Mouse (Mus musculus): ENCODE results near the gene Dnajc5. TPM values are rescaled to one million over a fixed set of nuclear protein-coding genes. Genes with fewer than 3 reads are reported as not detected.

The Dnajc5 gene
- polyA plus RNA-seq, 1 experiment from 2014 or later, result 91.9 TPM

DNA sequence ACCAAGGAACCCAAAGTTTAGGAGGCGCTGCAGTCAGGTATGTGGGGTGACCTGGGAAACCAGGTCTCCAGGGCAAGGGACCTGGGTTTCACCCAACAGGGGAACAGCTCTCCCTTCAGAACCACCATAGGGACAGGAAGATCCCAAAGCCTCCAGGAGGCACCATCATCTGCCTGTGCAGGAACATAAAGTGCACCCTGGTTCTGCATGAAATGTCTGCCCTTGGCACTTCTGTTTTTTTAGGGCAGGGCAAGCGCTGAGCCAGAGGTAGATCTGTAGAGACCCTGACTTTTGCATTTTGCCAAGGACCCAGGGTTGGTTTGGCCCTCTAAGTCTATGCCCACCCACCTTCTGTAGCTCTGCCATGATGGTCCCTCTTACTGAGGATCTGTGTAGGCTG, 62.1 kb downstream of the Dnajc5 start:
- H3K27me3 ChIP-seq (replicated peaks), result no peaks in the 10 kb centered on the region
- WGBS, result 76% methylated on average over 2 of the region's 2 CpGs
- peaks cover 39% of the 10 kb centered on the region for H3K36me3 ChIP-seq
- no peak overlapping the region for H3K9ac ChIP-seq
- H3K4me2 ChIP-seq, result peak overlapping the region; percentile 71
- ATAC-seq (ENCODE audit: insufficient number of reproducible peaks, low FRiP score), result no peak
- H3K27ac ChIP-seq (ENCODE audit: poor library complexity, severe bottlenecking), result no peak overlapping the region
- peaks cover 34% of the 10 kb centered on the region for H3K4me1 ChIP-seq (replicated peaks)
- H3K9me3 ChIP-seq (replicated peaks), result no peaks in the 10 kb centered on the region
- no peak overlapping the region for H3K4me3 ChIP-seq

DNA sequence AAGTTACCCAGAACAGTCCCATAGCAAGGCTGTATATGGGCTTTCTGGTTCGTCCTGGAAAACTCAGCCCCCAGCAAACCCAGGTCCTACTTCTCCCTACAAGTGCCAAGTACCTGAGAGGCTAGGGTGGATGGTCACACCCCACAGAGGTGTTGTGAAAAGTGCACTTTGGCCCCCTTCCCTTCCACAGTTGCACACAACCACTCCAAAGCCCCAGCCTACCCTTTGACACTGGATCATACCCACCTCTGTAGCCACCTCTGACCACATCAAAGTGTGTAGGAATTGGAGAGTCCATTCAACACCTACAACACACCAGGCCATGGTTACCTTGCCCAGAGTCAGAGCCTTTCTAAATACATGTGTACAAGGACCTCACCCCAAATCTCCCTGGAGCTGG, 62.7 kb downstream of the Dnajc5 start:
- ATAC-seq (ENCODE audit: insufficient number of reproducible peaks, low FRiP score), result no peak
- Histone ChIP-seq H3K27ac (ENCODE audit: poor library complexity, severe bottlenecking) (no peak overlapping the region), H3K36me3 (peaks cover 43% of the 10 kb centered on the region), H3K4me2 (no peak overlapping the region), H3K9ac (no peak overlapping the region), H3K4me1 (replicated peaks) (peaks cover 28% of the 10 kb centered on the region), H3K27me3 (replicated peaks) (no peaks in the 10 kb centered on the region), H3K4me3 (no peak overlapping the region), H3K9me3 (replicated peaks) (no peaks in the 10 kb centered on the region)
- 94% methylated on average over 1 of the region's 1 CpGs for WGBS

DNA sequence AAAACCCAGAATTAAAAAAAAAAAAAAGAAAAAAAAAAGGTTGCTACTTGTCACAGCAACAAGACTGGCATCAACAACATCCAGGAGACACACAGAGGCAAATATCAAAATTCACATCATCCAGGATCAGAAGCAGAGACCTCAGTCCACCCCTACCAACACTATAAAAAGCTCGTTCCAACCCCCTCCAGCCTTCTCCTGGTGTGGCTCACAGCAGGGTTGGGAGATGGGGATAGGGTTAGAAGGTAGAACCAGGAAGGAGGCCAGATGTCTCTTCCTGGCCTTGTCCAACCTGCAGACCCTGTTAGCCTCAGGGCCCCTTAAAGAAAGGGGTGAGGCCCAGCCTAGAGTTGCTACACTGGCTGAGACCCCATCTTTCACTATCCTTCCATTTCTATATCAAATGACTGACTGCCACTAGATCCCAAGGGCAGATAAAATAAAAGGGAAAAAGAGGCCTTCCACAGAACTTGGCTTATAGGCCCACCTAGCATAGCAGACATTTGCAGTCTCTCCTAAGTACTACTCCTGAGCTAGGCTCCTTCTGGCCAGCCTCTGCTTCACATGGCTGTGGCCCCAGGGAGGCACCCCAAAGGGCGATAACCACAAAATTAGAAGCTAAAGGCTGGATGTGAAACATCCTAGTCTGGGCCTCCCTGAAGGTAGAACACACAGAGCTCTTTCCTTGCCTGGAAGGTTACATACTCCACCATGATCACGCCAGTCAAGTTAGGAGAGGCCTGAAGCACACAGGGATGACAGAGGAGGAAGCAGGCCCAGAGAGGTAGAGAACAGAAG, 63.4 kb downstream of the Dnajc5 start:
- Histone ChIP-seq H3K9me3 (replicated peaks) (no peaks in the 10 kb centered on the region), H3K27ac (ENCODE audit: poor library complexity, severe bottlenecking) (no peak overlapping the region), H3K9ac (no peak overlapping the region), H3K36me3 (peaks cover 51% of the 10 kb centered on the region), H3K4me3 (no peak overlapping the region), H3K4me2 (no peak overlapping the region), H3K4me1 (replicated peaks) (peaks cover 21% of the 10 kb centered on the region), H3K27me3 (replicated peaks) (no peaks in the 10 kb centered on the region)
- 87% methylated on average over 3 of the region's 3 CpGs for WGBS
- no peak for ATAC-seq (ENCODE audit: insufficient number of reproducible peaks, low FRiP score)

DNA sequence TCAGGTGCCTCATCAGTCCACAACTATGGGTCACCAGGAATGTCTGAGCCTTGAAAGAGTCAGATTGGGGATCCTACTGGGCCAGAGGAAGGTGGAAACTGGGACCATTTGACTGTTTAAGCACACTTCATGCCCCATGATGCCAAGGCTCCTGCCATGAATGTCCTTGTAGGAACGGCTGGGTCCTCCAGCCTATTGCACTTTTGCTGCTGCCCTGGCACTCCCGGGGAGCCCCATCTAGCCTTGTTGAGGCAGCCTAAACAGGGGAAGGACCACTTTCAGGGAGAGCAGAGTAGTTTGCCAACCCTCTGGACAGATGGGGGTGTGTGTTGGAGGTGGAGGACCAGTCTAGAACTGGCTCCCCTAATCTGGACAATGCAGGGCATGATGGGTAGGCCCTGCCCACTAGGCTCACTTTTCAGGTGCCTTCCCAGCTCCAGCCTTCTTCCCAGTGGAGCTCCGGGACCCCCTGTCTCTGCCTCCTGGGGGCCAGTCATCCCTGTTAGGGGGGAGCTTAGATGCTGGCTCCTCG, 64.2 kb downstream of the Dnajc5 start, which contains the start of gene Uckl1:
TSS of gene Uckl1 (minus strand) at position 482 of the 532 bp plus-strand sequence.
- Histone ChIP-seq H3K36me3 (peaks cover 59% of the 10 kb centered on the region), H3K4me3 (no peak within 1 kb of the TSS)

DNA sequence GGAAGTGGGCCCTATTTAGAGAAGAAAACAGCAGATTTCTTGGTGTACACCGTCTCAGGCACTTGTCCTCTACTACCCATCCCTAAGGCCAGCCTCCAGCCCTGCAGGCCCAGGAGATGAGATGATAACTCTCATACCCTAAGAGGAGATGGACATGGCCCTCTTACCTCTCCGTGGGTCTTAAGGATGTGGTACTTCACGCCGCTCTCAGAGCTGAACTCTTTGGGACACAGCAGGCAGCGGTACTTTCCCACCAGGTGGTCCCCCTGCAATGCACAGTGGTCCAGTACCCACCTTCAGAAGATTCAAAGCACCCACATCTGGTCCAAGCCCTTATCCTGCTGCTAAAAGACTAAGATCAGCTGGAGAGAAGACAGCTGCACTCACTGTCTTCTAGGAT, 65.2 kb downstream of the Dnajc5 start:
- H3K36me3 ChIP-seq, result peaks cover 69% of the 10 kb centered on the region
- 85% methylated on average over 5 of the region's 5 CpGs for WGBS

More for the DNA sequence above, 64.2 kb downstream of the Dnajc5 start, which contains the start of gene Uckl1:
- no peaks in the 10 kb centered on the region for H3K9me3 ChIP-seq (replicated peaks)
- H3K9ac ChIP-seq, result no peak within 1 kb of the TSS
- H3K4me1 ChIP-seq (replicated peaks), result peaks cover 13% of the 10 kb centered on the region
- no peak for ATAC-seq (ENCODE audit: insufficient number of reproducible peaks, low FRiP score)
- no peak within 1 kb of the TSS for H3K27ac ChIP-seq (ENCODE audit: poor library complexity, severe bottlenecking)
- no peak within 1 kb of the TSS for H3K4me2 ChIP-seq
- H3K27me3 ChIP-seq (replicated peaks), result no peaks in the 10 kb centered on the region
- WGBS, result 87% methylated on average over 4 of the region's 4 CpGs

DNA sequence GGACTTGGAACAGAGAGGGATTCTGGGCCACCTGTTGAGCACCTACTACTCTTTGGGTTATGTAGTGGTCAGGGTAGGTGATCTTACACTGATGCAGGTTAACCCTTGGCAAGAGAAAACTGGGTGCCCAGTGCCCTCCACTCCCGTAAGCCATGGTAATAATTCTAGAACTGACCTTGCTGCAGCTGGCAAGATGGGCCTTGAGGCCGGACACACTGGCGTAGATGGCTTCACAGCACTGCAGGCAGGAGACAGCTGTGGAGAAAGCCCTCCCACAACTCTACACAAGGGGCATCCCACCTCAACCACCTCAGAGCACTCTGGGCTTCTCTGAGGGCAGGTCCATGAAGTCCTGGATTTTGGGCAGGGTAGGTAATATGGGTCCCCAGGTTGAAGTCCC, 65.8 kb downstream of the Dnajc5 start:
- no peaks in the 10 kb centered on the region for H3K9me3 ChIP-seq (replicated peaks)
- no peak overlapping the region for H3K27ac ChIP-seq (ENCODE audit: poor library complexity, severe bottlenecking)
- peaks cover 1% of the 10 kb centered on the region; the same call in 1 of the 2 replicates for H3K4me1 ChIP-seq (replicated peaks)
- no peaks in the 10 kb centered on the region for H3K27me3 ChIP-seq (replicated peaks)
- no peak for ATAC-seq (ENCODE audit: insufficient number of reproducible peaks, low FRiP score)
- H3K36me3 ChIP-seq, result peaks cover 70% of the 10 kb centered on the region
- H3K9ac ChIP-seq, result no peak overlapping the region
- no peak overlapping the region for H3K4me3 ChIP-seq
- H3K4me2 ChIP-seq, result no peak overlapping the region
- 90% methylated on average over 3 of the region's 3 CpGs for WGBS

More for the DNA sequence above, 65.2 kb downstream of the Dnajc5 start:
- Histone ChIP-seq H3K9me3 (replicated peaks) (no peaks in the 10 kb centered on the region), H3K4me3 (no peak overlapping the region), H3K9ac (no peak overlapping the region), H3K4me1 (replicated peaks) (peaks cover 3% of the 10 kb centered on the region), H3K27ac (ENCODE audit: poor library complexity, severe bottlenecking) (no peak overlapping the region), H3K4me2 (no peak overlapping the region), H3K27me3 (replicated peaks) (no peaks in the 10 kb centered on the region)
- ATAC-seq (ENCODE audit: insufficient number of reproducible peaks, low FRiP score), result no peak

DNA sequence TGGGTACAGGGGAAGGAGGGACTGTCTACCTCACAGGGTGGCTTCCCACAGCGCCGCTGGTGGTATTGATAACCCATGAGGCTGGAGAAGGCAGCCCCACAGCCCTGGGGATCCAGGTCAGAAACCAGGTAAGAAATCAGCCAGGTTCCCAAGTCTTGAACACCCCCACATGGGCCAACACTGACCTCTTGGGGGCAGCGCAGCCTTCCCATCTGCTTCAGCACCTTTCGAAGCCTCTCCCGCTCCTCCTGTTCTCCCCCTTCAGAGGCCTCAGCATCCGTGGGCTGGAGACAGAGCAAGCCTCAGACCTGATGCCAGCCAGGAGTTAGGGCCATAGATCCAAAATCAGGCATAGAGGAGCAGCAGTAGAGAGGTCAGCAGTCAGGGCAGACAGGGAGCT, 67.5 kb downstream of the Dnajc5 start:
- WGBS, result 81% methylated on average over 6 of the region's 6 CpGs
- Histone ChIP-seq H3K36me3 (peaks cover 70% of the 10 kb centered on the region), H3K9ac (no peak overlapping the region), H3K27ac (ENCODE audit: poor library complexity, severe bottlenecking) (no peak overlapping the region), H3K27me3 (replicated peaks) (no peaks in the 10 kb centered on the region), H3K4me1 (replicated peaks) (peaks cover 11% of the 10 kb centered on the region), H3K4me2 (no peak overlapping the region), H3K4me3 (no peak overlapping the region), H3K9me3 (replicated peaks) (no peaks in the 10 kb centered on the region)
- ATAC-seq (ENCODE audit: insufficient number of reproducible peaks, low FRiP score), result no peak

DNA sequence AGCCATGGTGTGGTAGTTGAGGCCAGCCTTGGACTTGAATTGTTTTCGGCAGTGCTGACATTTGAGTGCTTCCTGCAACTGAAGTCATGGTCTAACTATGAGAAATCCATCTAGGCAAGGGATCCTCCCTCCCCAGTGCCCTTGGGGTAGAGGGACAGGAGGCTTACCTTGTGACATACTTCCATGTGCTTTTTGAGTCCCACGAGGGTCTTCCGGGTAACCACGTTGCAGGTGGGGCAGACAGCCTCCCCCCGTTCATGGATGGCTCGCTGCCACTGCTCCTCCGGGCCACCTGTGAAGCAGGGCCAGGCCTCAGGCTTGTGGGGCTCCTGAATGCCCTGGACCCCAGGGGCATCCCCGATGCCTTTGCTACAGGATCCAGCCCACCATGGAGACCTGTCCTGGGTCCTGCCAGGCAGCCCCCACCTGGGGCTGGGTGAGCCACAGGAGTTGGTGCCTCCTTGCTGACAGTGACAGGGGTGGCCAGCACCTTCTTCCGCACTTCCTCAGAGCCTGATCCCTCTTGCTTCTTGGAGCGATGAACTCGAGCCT, 68.0 kb downstream of the Dnajc5 start:
- no peak overlapping the region for H3K9ac ChIP-seq
- 87% methylated on average over 11 of the region's 11 CpGs for WGBS
- no peak overlapping the region for H3K4me2 ChIP-seq
- peaks cover 70% of the 10 kb centered on the region for H3K36me3 ChIP-seq
- no peak overlapping the region for H3K4me3 ChIP-seq
- peaks cover 16% of the 10 kb centered on the region for H3K4me1 ChIP-seq (replicated peaks)
- H3K9me3 ChIP-seq (replicated peaks), result no peaks in the 10 kb centered on the region
- H3K27me3 ChIP-seq (replicated peaks), result no peaks in the 10 kb centered on the region
- H3K27ac ChIP-seq (ENCODE audit: poor library complexity, severe bottlenecking), result no peak overlapping the region
- no peak for ATAC-seq (ENCODE audit: insufficient number of reproducible peaks, low FRiP score)

DNA sequence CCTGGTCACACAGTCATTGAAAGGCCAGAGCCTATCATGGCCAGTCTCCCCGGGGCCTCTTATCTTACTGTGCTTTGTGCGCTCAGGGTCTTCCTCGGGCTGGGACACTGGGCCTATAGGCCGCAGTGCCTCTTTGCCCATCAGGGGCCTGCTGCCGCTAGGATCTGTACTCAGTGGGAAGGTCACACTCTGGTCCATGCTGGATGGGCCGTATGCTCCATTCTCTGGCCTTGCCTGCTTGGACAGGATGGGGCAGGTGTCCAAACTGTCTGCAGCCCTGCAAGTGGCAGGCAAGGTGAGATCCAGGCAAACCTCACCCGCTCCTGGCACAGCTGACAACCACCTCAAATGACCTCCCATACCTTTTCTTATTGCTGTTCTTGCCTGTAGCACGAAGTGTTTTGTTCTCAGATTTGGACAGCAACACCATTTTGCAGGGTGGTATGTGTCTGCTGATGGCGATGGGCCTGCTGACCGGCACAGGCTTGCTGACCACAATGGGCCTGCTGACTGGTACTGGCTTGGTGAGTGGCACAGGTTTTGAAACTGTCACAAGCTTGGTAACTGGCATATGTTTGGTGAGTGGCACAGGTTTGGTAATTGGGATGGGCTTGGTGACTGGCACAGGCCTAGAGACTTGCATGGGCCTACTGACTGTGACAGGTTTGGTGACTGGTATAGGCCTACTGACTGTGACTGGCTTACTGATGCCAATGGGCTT, 68.9 kb downstream of the Dnajc5 start:
- H3K27ac ChIP-seq (ENCODE audit: poor library complexity, severe bottlenecking), result no peak overlapping the region
- no peak overlapping the region for H3K4me2 ChIP-seq
- H3K27me3 ChIP-seq (replicated peaks), result no peaks in the 10 kb centered on the region
- H3K4me3 ChIP-seq, result no peak overlapping the region
- no peak overlapping the region for H3K9ac ChIP-seq
- H3K9me3 ChIP-seq (replicated peaks), result no peaks in the 10 kb centered on the region
- no peak for ATAC-seq (ENCODE audit: insufficient number of reproducible peaks, low FRiP score)
- peaks cover 62% of the 10 kb centered on the region for H3K36me3 ChIP-seq
- H3K4me1 ChIP-seq (replicated peaks), result peaks cover 16% of the 10 kb centered on the region
- WGBS, result 82% methylated on average over 10 of the region's 10 CpGs

DNA sequence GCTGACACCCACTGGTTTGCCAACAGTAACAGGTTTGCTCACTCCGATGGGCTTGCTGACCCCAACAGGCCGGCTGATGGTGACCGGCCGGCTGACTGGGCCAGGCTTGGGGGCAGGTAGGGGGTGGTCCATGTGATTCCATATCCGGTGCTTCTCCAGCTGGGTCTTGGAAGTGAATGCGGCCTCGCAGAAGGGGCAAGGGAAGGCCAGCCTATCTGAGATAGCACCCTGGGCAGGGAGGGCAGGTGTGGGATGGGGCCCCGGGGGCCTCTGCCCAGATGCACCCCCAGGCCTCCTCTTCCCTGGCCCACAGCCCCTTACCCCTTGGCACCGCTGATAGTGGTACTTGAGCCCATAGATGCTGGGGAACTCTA, 69.4 kb downstream of the Dnajc5 start:
- Histone ChIP-seq H3K27me3 (replicated peaks) (no peaks in the 10 kb centered on the region), H3K4me3 (no peak overlapping the region), H3K27ac (ENCODE audit: poor library complexity, severe bottlenecking) (no peak overlapping the region), H3K36me3 (peaks cover 57% of the 10 kb centered on the region), H3K9me3 (replicated peaks) (no peaks in the 10 kb centered on the region), H3K4me1 (replicated peaks) (peaks cover 16% of the 10 kb centered on the region), H3K4me2 (no peak overlapping the region), H3K9ac (no peak overlapping the region)
- 95% methylated on average over 9 of the region's 9 CpGs for WGBS
- no peak for ATAC-seq (ENCODE audit: insufficient number of reproducible peaks, low FRiP score)

DNA sequence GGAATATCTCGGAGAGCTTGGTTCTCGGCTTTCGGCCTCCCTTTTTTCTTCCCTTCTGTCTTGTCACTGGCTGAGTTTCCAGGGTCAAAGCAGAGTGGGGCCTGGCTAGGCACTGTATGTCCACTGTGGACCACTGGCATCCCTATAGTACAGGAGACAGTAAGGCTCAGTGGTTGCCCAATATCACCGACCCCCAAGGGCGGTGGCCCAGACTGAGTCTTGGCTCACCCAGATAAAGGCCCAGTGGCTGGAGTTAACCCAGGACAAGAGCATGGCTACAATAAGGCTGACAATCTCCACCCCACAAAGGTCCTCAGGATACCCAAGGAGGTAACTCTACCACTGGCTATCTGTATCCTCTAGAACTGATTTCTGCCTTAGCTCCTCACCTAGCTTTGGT, 70.2 kb downstream of the Dnajc5 start:
- no peak overlapping the region for H3K9ac ChIP-seq
- no peak overlapping the region for H3K4me2 ChIP-seq
- no peaks in the 10 kb centered on the region for H3K27me3 ChIP-seq (replicated peaks)
- H3K36me3 ChIP-seq, result peaks cover 50% of the 10 kb centered on the region
- no peaks in the 10 kb centered on the region for H3K9me3 ChIP-seq (replicated peaks)
- H3K4me3 ChIP-seq, result no peak overlapping the region
- H3K27ac ChIP-seq (ENCODE audit: poor library complexity, severe bottlenecking), result no peak overlapping the region
- peaks cover 16% of the 10 kb centered on the region for H3K4me1 ChIP-seq (replicated peaks)
- no peak for ATAC-seq (ENCODE audit: insufficient number of reproducible peaks, low FRiP score)
- 80% methylated on average over 5 of the region's 5 CpGs for WGBS
